Mouse (Mus musculus) midbrain, embryonic 13.5 days (tissue): Measurements from ENCODE around the gene 1700001C19Rik. TPM values are rescaled to one million over a fixed set of nuclear protein-coding genes. Genes with fewer than 3 reads are reported as not detected.

Experiments
- ATAC-seq: fragments of 200-750 bp; cut with Nextera tagmentation; 2 replicates; pipeline ENCODE4 v1.8.0; 2017; ENCODE audit warnings: mild to moderate bottlenecking, moderate TSS enrichment, moderate library complexity
- H3K27ac ChIP-seq: fragments of 300-500 bp; sonication (generic); 2 replicates; pipeline ENCODE4 v1.5.1; 2015; ENCODE audit warnings: inconsistent platforms, mild to moderate bottlenecking, moderate library complexity
- H3K27me3 ChIP-seq: fragments of 300-500 bp; sonication (generic); 2 replicates; pipeline ENCODE4 v1.6.1; 2015; ENCODE audit warnings: mild to moderate bottlenecking, inconsistent platforms
- H3K36me3 ChIP-seq: fragments of 300-500 bp; sonication (generic); 2 replicates; pipeline ENCODE4 v1.6.1; 2015; ENCODE audit warnings: mild to moderate bottlenecking, inconsistent platforms
- H3K4me1 ChIP-seq: fragments of 300-500 bp; sonication (generic); replicated peaks from 2 replicates; pipeline ENCODE4 v1.6.1; 2015; ENCODE audit warnings: inconsistent platforms
- H3K4me2 ChIP-seq: fragments of 300-500 bp; sonication (generic); replicated peaks from 2 replicates; pipeline ENCODE4 v1.6.1; 2015; ENCODE audit warnings: moderate library complexity, mild to moderate bottlenecking, inconsistent platforms
- H3K4me3 ChIP-seq: fragments of 300-500 bp; sonication (generic); replicated peaks from 2 replicates; pipeline ENCODE4 v1.5.1; 2015; ENCODE audit warnings: mild to moderate bottlenecking, inconsistent platforms
- H3K9ac ChIP-seq: fragments of 300-500 bp; sonication (generic); replicated peaks from 2 replicates; pipeline ENCODE4 v1.6.1; 2015; ENCODE audit warnings: mild to moderate bottlenecking, inconsistent platforms
- H3K9me3 ChIP-seq: fragments of 300-500 bp; sonication (generic); 2 replicates; pipeline ENCODE4 v1.6.1; 2016; ENCODE audit warnings: mild to moderate bottlenecking, inconsistent platforms
- WGBS: fragments of 180-500 bp; shearing (Covaris S2); methylation state at CpG from one replicate; pipeline ENCODE4 v1.1.7; 2015; 5-methylcytosine and 5-hydroxymethylcytosine counted together
- polyA plus RNA-seq: library from polyadenylated mRNA; unstranded; fragments of >200 nt; fragmentation: Nextera tagmentation; extraction: Ambion mirVana; gene quantifications from 2 replicates; pipeline ENCODE4 v1.2.1, GENCODE M21; 2015

1700001C19Rik gene
- polyA plus RNA-seq, 1 experiment from 2014 or later = 0.62 TPM

GRCm38 (mm10) chr17:47444113-47444512 is 6.9 kb upstream of the 1700001C19Rik start:
- ATAC-seq = no peak
- Histone ChIP-seq H3K4me2 (no peak overlapping the region), H3K27ac (no peak overlapping the region), H3K9ac (no peak overlapping the region), H3K27me3 (peaks cover 5% of the 10 kb centered on the region), H3K4me3 (no peak overlapping the region), H3K9me3 (no peaks in the 10 kb centered on the region), H3K36me3 (no peaks in the 10 kb centered on the region), H3K4me1 (peaks cover 9% of the 10 kb centered on the region)
- WGBS = 78% methylated on average over 6 of the region's 6 CpGs

GRCm38 (mm10) chr17:47442271-47442670 is 5.1 kb upstream of the 1700001C19Rik start:
- no peaks in the 10 kb centered on the region for H3K9me3 ChIP-seq
- peaks cover 23% of the 10 kb centered on the region for H3K27me3 ChIP-seq
- no peak overlapping the region for H3K4me2 ChIP-seq
- 92% methylated on average over 3 of the region's 3 CpGs for WGBS
- no peak for ATAC-seq
- H3K36me3 ChIP-seq = no peaks in the 10 kb centered on the region
- no peak overlapping the region for H3K27ac ChIP-seq
- peaks cover 10% of the 10 kb centered on the region for H3K4me1 ChIP-seq
- H3K9ac ChIP-seq = no peak overlapping the region
- no peak overlapping the region for H3K4me3 ChIP-seq

GRCm38 (mm10) chr17:47441296-47442051 is 4.3 kb upstream of the 1700001C19Rik start:
- H3K27ac ChIP-seq = no peak overlapping the region
- H3K36me3 ChIP-seq = no peaks in the 10 kb centered on the region
- ATAC-seq = no peak
- peaks cover 18% of the 10 kb centered on the region for H3K4me1 ChIP-seq
- no peak overlapping the region for H3K4me3 ChIP-seq
- H3K4me2 ChIP-seq = no peak overlapping the region
- no peak overlapping the region for H3K9ac ChIP-seq
- 76% methylated on average over 19 of the region's 19 CpGs for WGBS
- peaks cover 31% of the 10 kb centered on the region for H3K27me3 ChIP-seq
- no peaks in the 10 kb centered on the region for H3K9me3 ChIP-seq

- H3K27ac ChIP-seq = peak overlapping the region; percentile 59; the same call in 1 of the 2 replicates
- peaks cover 40% of the 10 kb centered on the region for H3K27me3 ChIP-seq
- no peaks in the 10 kb centered on the region for H3K9me3 ChIP-seq
- peaks cover 21% of the 10 kb centered on the region for H3K4me1 ChIP-seq
- WGBS = 2% methylated on average over 9 of the region's 9 CpGs
- H3K9ac ChIP-seq = no peak overlapping the region
- peak; percentile 49; the same call in 1 of the 2 replicates for ATAC-seq
- no peak overlapping the region for H3K4me3 ChIP-seq
- H3K36me3 ChIP-seq = no peaks in the 10 kb centered on the region
- no peak overlapping the region for H3K4me2 ChIP-seq
Observed at GRCm38 (mm10) chr17:47440359-47440890, 3.2 kb upstream of the 1700001C19Rik start.

GRCm38 (mm10) chr17:47439396-47440028 is 2.3 kb upstream of the 1700001C19Rik start:
- Histone ChIP-seq H3K4me3 (no peak overlapping the region), H3K27me3 (peaks cover 40% of the 10 kb centered on the region), H3K36me3 (no peaks in the 10 kb centered on the region), H3K4me2 (no peak overlapping the region), H3K9me3 (no peaks in the 10 kb centered on the region), H3K4me1 (peaks cover 21% of the 10 kb centered on the region), H3K27ac (no peak overlapping the region), H3K9ac (no peak overlapping the region)
- 39% methylated on average over 9 of the region's 9 CpGs for WGBS
- no peak for ATAC-seq

- Histone ChIP-seq H3K9me3 (no peaks in the 10 kb centered on the region), H3K9ac (no peak overlapping the region), H3K4me3 (no peak overlapping the region), H3K36me3 (no peaks in the 10 kb centered on the region), H3K4me2 (no peak overlapping the region), H3K27ac (no peak overlapping the region), H3K4me1 (peaks cover 21% of the 10 kb centered on the region), H3K27me3 (peaks cover 47% of the 10 kb centered on the region)
- ATAC-seq = no peak
- WGBS = 54% methylated on average over 6 of the region's 6 CpGs
Observed at GRCm38 (mm10) chr17:47438611-47439010, 1.4 kb upstream of the 1700001C19Rik start.

- ATAC-seq = peak; percentile 25; the same call in 1 of the 2 replicates
- peaks cover 51% of the 10 kb centered on the region for H3K27me3 ChIP-seq
- no peaks in the 10 kb centered on the region for H3K36me3 ChIP-seq
- H3K4me3 ChIP-seq = peak within 1 kb of the TSS; percentile 39
- H3K4me2 ChIP-seq = peak within 1 kb of the TSS; percentile 65
- H3K9me3 ChIP-seq = no peaks in the 10 kb centered on the region
- peaks cover 21% of the 10 kb centered on the region for H3K4me1 ChIP-seq
- peak within 1 kb of the TSS; percentile 55 for H3K9ac ChIP-seq
- 1% methylated on average over 45 of the region's 45 CpGs for WGBS
- no peak within 1 kb of the TSS for H3K27ac ChIP-seq
Observed at GRCm38 (mm10) chr17:47436156-47436906, 845 bp downstream of the 1700001C19Rik start, which contains the start of gene AI661453. AI661453 (plus strand) TSS chr17:47436615.

- Histone ChIP-seq H3K27ac (no peak overlapping the region), H3K9ac (no peak overlapping the region), H3K27me3 (peaks cover 13% of the 10 kb centered on the region; the same call in 1 of the 2 replicates), H3K4me1 (peaks cover 6% of the 10 kb centered on the region; the same call in 1 of the 2 replicates), H3K4me3 (no peak overlapping the region), H3K36me3 (no peaks in the 10 kb centered on the region), H3K9me3 (no peaks in the 10 kb centered on the region), H3K4me2 (no peak overlapping the region)
- no peak for ATAC-seq
- WGBS = 70% methylated on average over 5 of the region's 5 CpGs
Observed at GRCm38 (mm10) chr17:47430815-47431214, 6.4 kb downstream of the 1700001C19Rik start.

- Histone ChIP-seq H3K36me3 (no peaks in the 10 kb centered on the region), H3K4me2 (0 out of 2 replicates have a peak overlapping the region, but pooled peaks have one; percentile 19), H3K4me1 (peaks cover 6% of the 10 kb centered on the region; the same call in 1 of the 2 replicates), H3K4me3 (no peak overlapping the region), H3K9ac (no peak overlapping the region), H3K27ac (no peak overlapping the region), H3K27me3 (peaks cover 6% of the 10 kb centered on the region; the same call in 1 of the 2 replicates), H3K9me3 (no peaks in the 10 kb centered on the region)
- 5% methylated on average over 8 of the region's 8 CpGs for WGBS
- peak; percentile 82 for ATAC-seq
Observed at GRCm38 (mm10) chr17:47428831-47429304, 8.3 kb downstream of the 1700001C19Rik start.

GRCm38 (mm10) chr17:47427316-47427715 is 9.9 kb downstream of the 1700001C19Rik start:
- H3K4me1 ChIP-seq = peaks cover 6% of the 10 kb centered on the region; the same call in 1 of the 2 replicates
- WGBS = 77% methylated on average over 6 of the region's 6 CpGs
- no peaks in the 10 kb centered on the region for H3K36me3 ChIP-seq
- H3K27ac ChIP-seq = no peak overlapping the region
- no peak for ATAC-seq
- H3K4me2 ChIP-seq = no peak overlapping the region
- H3K9ac ChIP-seq = no peak overlapping the region
- no peak overlapping the region for H3K4me3 ChIP-seq
- H3K27me3 ChIP-seq = peaks cover 4% of the 10 kb centered on the region; the same call in 1 of the 2 replicates
- H3K9me3 ChIP-seq = no peaks in the 10 kb centered on the region

- H3K27me3 ChIP-seq = no peaks in the 10 kb centered on the region
- H3K27ac ChIP-seq = no peak overlapping the region
- no peaks in the 10 kb centered on the region for H3K9me3 ChIP-seq
- H3K4me2 ChIP-seq = no peak overlapping the region
- no peaks in the 10 kb centered on the region for H3K36me3 ChIP-seq
- no peak overlapping the region for H3K9ac ChIP-seq
- WGBS = 79% methylated on average over 6 of the region's 6 CpGs
- H3K4me3 ChIP-seq = no peak overlapping the region
- ATAC-seq = no peak
- H3K4me1 ChIP-seq = peaks cover 6% of the 10 kb centered on the region; the same call in 1 of the 2 replicates
Observed at GRCm38 (mm10) chr17:47424186-47424585, 13.0 kb downstream of the 1700001C19Rik start.
